Mouse (Mus musculus): Measurements from ENCODE around the gene Akna. TPM values are rescaled to one million over a fixed set of nuclear protein-coding genes. Genes with fewer than 3 reads are reported as not detected.

The Akna gene
- total and polyA plus RNA-seq, 3 experiments, result 6.5 to 37.5 (median 28.0) TPM

- no peak overlapping the region for H3K4me3 ChIP-seq (replicated peaks in 1 of 3; ENCODE audit: low read depth in 2 of 3, low read length in 2 of 3, poor library complexity in 1 of 3)
- in situ Hi-C loops (cut with MboI; ENCODE audit: low pct_ligation_motif_present, low pct_unique_long_range_greater_than_20kb, low sequenced_read_pairs), result no loop called here
- H3K27ac ChIP-seq (ENCODE audit: insufficient read depth, low read depth), result no peak overlapping the region
- H3K4me2 ChIP-seq (ENCODE audit: insufficient read depth, low read depth, poor library complexity, severe bottlenecking), result no peak overlapping the region
- peaks cover 7 to 32% of the 10 kb centered on the region in 2 experiments for H3K4me1 ChIP-seq (ENCODE audit: control insufficient read depth in 1 of 2, insufficient read depth in 2 of 2)
- H3K9me3 ChIP-seq (replicated peaks; ENCODE audit: low read length), result peaks cover 1% of the 10 kb centered on the region
- H3K9ac ChIP-seq (ENCODE audit: insufficient read depth, low read depth), result no peak overlapping the region
- no peak for TF ChIP-seq PAX5 (IDR thresholded peaks at IDR 0.05; ENCODE audit: low read length)
- no peak for TF ChIP-seq TBP (conservative IDR thresholded peaks at IDR 0.05; ENCODE audit: low read depth, low read length)
- TF ChIP-seq ETS1 (conservative IDR thresholded peaks at IDR 0.05; ENCODE audit: low read depth, low read length), result no peak
- peak; percentile 91 for TF ChIP-seq RAD21 (IDR thresholded peaks at IDR 0.05; ENCODE audit: low read depth, low read length)
- TF ChIP-seq NRF1 (IDR thresholded peaks at IDR 0.05; ENCODE audit: low read depth, low read length), result 0 out of 2 replicates have a peak, but pooled peaks have one; percentile 14
- TF ChIP-seq ZC3H11A (IDR thresholded peaks at IDR 0.05; ENCODE audit: low read depth, low read length), result peak; percentile 59; the same call in 1 of the 2 replicates
- no peak for TF ChIP-seq HCFC1 (IDR thresholded peaks at IDR 0.05; ENCODE audit: low read depth, low read length)
- no peak for TF ChIP-seq USF1 (IDR thresholded peaks at IDR 0.05; ENCODE audit: low read depth, low read length)
- 0 out of 2 replicates have a peak, but pooled peaks have one; percentile 37 for TF ChIP-seq MAX (IDR thresholded peaks at IDR 0.05; ENCODE audit: low read length)
- no peak for TF ChIP-seq ZMIZ1 (IDR thresholded peaks at IDR 0.05; ENCODE audit: low read depth, low read length)
- no peak for TF ChIP-seq CHD1 (IDR thresholded peaks at IDR 0.05; ENCODE audit: low read depth, low read length)
- no peak for TF ChIP-seq POLR2A (IDR thresholded peaks at IDR 0.05; ENCODE audit: low read depth, low read length)
- no peak for TF ChIP-seq MYC (IDR thresholded peaks at IDR 0.05; ENCODE audit: low read depth, low read length)
- TF ChIP-seq POLR2AphosphoS2 (IDR thresholded peaks at IDR 0.05; ENCODE audit: low read depth, low read length), result no peak
- TF ChIP-seq MAFK (IDR thresholded peaks at IDR 0.05; ENCODE audit: insufficient replicate concordance, low read length), result no peak
- no peak for TF ChIP-seq MAZ (IDR thresholded peaks at IDR 0.05; ENCODE audit: low read depth, low read length)
- no peak for TF ChIP-seq ELF1 (IDR thresholded peaks at IDR 0.05; ENCODE audit: low read depth, low read length)
- peak; percentile 94 to 97 for TF ChIP-seq CTCF (conservative IDR thresholded peaks at IDR 0.05 in 1 of 2, IDR thresholded peaks at IDR 0.05 in 1 of 2; ENCODE audit: low read depth in 2 of 2, low read length in 2 of 2)
- TF ChIP-seq MXI1 (IDR thresholded peaks at IDR 0.05; ENCODE audit: low read depth, low read length), result no peak
- TF ChIP-seq SMC3 (IDR thresholded peaks at IDR 0.05; ENCODE audit: low read depth, low read length), result peak; percentile 91
- TF ChIP-seq GABPA (IDR thresholded peaks at IDR 0.05; ENCODE audit: insufficient replicate concordance, low read depth, low read length), result no peak
- no peak; the same call in 1 of the 2 replicates for TF ChIP-seq MEF2A (IDR thresholded peaks at IDR 0.05; ENCODE audit: borderline replicate concordance, low read depth, low read length)
- TF ChIP-seq NELFE (IDR thresholded peaks at IDR 0.05; ENCODE audit: low read depth, low read length), result peak; percentile 54; the same call in 1 of the 2 replicates
- no peak for TF ChIP-seq ZNF384 (IDR thresholded peaks at IDR 0.05; ENCODE audit: low read depth, low read length)
- TF ChIP-seq E2F4 (IDR thresholded peaks at IDR 0.05; ENCODE audit: insufficient replicate concordance, low read depth, low read length), result no peak
- TF ChIP-seq SIN3A (IDR thresholded peaks at IDR 0.05; ENCODE audit: low read length), result no peak
- no peak for TF ChIP-seq USF2 (conservative IDR thresholded peaks at IDR 0.05; ENCODE audit: low read depth, low read length)
- peak; percentile 37; the same call in 1 of the 2 replicates for TF ChIP-seq IRF4 (IDR thresholded peaks at IDR 0.05; ENCODE audit: low read depth, low read length)
- no peak for TF ChIP-seq BHLHE40 (IDR thresholded peaks at IDR 0.05; ENCODE audit: low read depth, low read length)
- no peak for TF ChIP-seq RCOR1 (conservative IDR thresholded peaks at IDR 0.05; ENCODE audit: low read depth, low read length)
- TF ChIP-seq CHD2 (IDR thresholded peaks at IDR 0.05; ENCODE audit: low read length), result no peak
- no peak for TF ChIP-seq ZKSCAN1 (IDR thresholded peaks at IDR 0.05; ENCODE audit: borderline replicate concordance, low read depth, low read length)
- TF ChIP-seq UBTF (IDR thresholded peaks at IDR 0.05; ENCODE audit: low read depth, low read length), result no peak
- no peak for TF ChIP-seq KAT2A (IDR thresholded peaks at IDR 0.05; ENCODE audit: insufficient replicate concordance, low read length)
- TF ChIP-seq JUND (conservative IDR thresholded peaks at IDR 0.05; ENCODE audit: low read depth, low read length), result no peak
- TF ChIP-seq EP300 (IDR thresholded peaks at IDR 0.05; ENCODE audit: low read length), result no peak
- no peak for TF ChIP-seq TCF12 (IDR thresholded peaks at IDR 0.05; ENCODE audit: low read depth, low read length)
- no peak for TF ChIP-seq JUN (IDR thresholded peaks at IDR 0.05; ENCODE audit: insufficient read depth, low read depth, low read length)
- peak; percentile 69 for DNase-seq (ENCODE audit: extremely low read depth)
- peaks cover 92 to 94% of the 10 kb centered on the region in 2 experiments for H3K36me3 ChIP-seq (replicated peaks in 1 of 2; ENCODE audit: control insufficient read depth in 1 of 2, insufficient read depth in 1 of 2, low read length in 1 of 2)
- H3K27me3 ChIP-seq (replicated peaks), result no peaks in the 10 kb centered on the region
- no peaks in the 10 kb centered on the region for H3K79me2 ChIP-seq (replicated peaks; ENCODE audit: control insufficient read depth, extremely low read depth, insufficient read depth, poor library complexity, severe bottlenecking)
- dilution Hi-C loops (cut with MboI; ENCODE audit: extremely low pct_ligation_motif_present, extremely low pct_unique_long_range_greater_than_20kb, low sequenced_read_pairs), result no loop called here
Measured at GRCm38 (mm10) chr4:63368577-63368976, 34.6 kb downstream of the Akna start.

Measured in CH12.LX (cell line).